In the genomic region with DNA sequence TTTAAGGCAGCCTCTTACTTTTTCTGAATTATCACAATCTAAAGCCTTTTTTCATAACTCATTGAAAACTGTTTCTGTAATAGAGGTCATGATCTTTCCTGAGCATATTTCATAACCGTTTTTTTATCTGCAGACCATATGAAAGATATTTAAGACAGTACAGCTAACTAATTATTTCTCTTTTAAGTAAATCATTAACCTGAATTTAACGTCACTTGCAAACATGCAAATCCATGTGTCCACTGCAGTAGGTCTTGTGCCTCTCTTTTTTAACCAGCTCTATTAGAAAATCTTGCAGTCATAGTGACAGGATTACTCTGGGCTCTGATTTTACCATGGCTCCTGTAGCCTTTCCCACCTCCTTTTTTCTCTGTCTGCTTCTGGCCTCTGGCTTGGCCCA, we compare ENCODE assay signal across 27 mouse cellular contexts. TPM values are rescaled to one million over a fixed set of nuclear protein-coding genes. Genes with fewer than 3 reads are reported as not detected.
A peak's percentile ranks its signal among the peaks of the same experiment; 100 is the strongest.
DNase-seq lines count a peak whose midpoint lies in the region; ATAC-seq and TF ChIP-seq lines count a peak whose summit lies in the region.
"Had no signal": no experiment of that assay in that cellular context is flagged by ENCODE, and none has a peak within 500 bp of the region (broad histone marks: within the 10 kb centered on the region; RNA-seq: fewer than 3 reads in every experiment).

A gene (plus strand): TSS at position 306 of the 400 bp plus-strand sequence.

- H3K27me3 ChIP-seq in liver, adult 2 months (ENCODE audit: control insufficient read depth, insufficient read depth, low read length) = no peaks in the 10 kb centered on the region
- H3K27me3 ChIP-seq in intestine, embryonic 16.5 days (replicated peaks; ENCODE audit: control insufficient read depth, insufficient read depth, low read length) = no peaks in the 10 kb centered on the region
- no peaks in the 10 kb centered on the region for H3K27me3 ChIP-seq in forebrain, embryonic 10.5 days (ENCODE audit: poor library complexity, severe bottlenecking)
- H3K27me3 ChIP-seq: embryonic facial prominence, embryonic 13.5 days; embryonic facial prominence, embryonic 15.5 days had no signal

- H3K9ac ChIP-seq in liver, adult 2 months (ENCODE audit: low read depth, low read length) = peak within 1 kb of the TSS; percentile 71
- H3K9ac ChIP-seq in intestine, embryonic 16.5 days (ENCODE audit: low read depth, low read length) = no peak within 1 kb of the TSS
- H3K9ac ChIP-seq: embryonic facial prominence, embryonic 13.5 days; embryonic facial prominence, embryonic 15.5 days had no signal

- peak; percentile 81 for ATAC-seq in intestine, embryonic 16.5 days
- ATAC-seq: forebrain, embryonic 14.5 days; forebrain, embryonic 16.5 days had no signal

- DNase-seq in liver, adult 2 months (ENCODE audit: extremely low read depth, low read depth, low spot score) = peak; percentile 83
- DNase-seq in liver = no peak
- no peak for DNase-seq in forebrain, embryonic 10.5 days (ENCODE audit: extremely low spot score, low spot score)
- DNase-seq in spleen, postnatal 14 days (ENCODE audit: low spot score in 2 of 2) = no peak
- DNase-seq: adrenal gland, adult 2 months; adrenal gland, postnatal 10 days; adrenal gland, postnatal 25 days; cerebellum, adult 11 months; cerebellum, adult 18-20 months; cerebellum, adult 8-10 months; cerebellum, adult 9-11 months; cerebellum, postnatal 14 days; cerebellum, postnatal 36 days; embryo, embryonic 11 days had no signal

- H3K27ac ChIP-seq in liver, adult 2 months (replicated peaks; ENCODE audit: insufficient read depth, low read depth, low read length) = peak within 1 kb of the TSS; percentile 92
- peak within 1 kb of the TSS; percentile 23; the same call in 1 of the 2 replicates for H3K27ac ChIP-seq in intestine, embryonic 16.5 days (ENCODE audit: low read length)
- H3K27ac ChIP-seq in forebrain, embryonic 10.5 days = no peak within 1 kb of the TSS
- H3K27ac ChIP-seq: embryonic facial prominence, embryonic 13.5 days; embryonic facial prominence, embryonic 15.5 days had no signal

- peaks cover 18% of the 10 kb centered on the region for H3K4me1 ChIP-seq in liver, adult 2 months (ENCODE audit: control insufficient read depth, insufficient read depth, low read length)
- no peaks in the 10 kb centered on the region for H3K4me1 ChIP-seq in intestine, embryonic 16.5 days (ENCODE audit: control insufficient read depth, insufficient read depth, low read length)
- peaks cover 5% of the 10 kb centered on the region; the same call in 1 of the 2 replicates for H3K4me1 ChIP-seq in forebrain, embryonic 10.5 days
- H3K4me1 ChIP-seq: embryonic facial prominence, embryonic 13.5 days; embryonic facial prominence, embryonic 15.5 days had no signal

- H3K4me3 ChIP-seq in liver, adult 2 months (ENCODE audit: insufficient read depth, low read depth, low read length) = peak within 1 kb of the TSS; percentile 64
- no peak within 1 kb of the TSS for H3K4me3 ChIP-seq in intestine, embryonic 16.5 days (ENCODE audit: low read length)
- no peak within 1 kb of the TSS for H3K4me3 ChIP-seq in forebrain, embryonic 10.5 days
- H3K4me3 ChIP-seq: embryonic facial prominence, embryonic 13.5 days; embryonic facial prominence, embryonic 15.5 days; erythroblast, embryonic 14.5 days had no signal

- peaks cover 8% of the 10 kb centered on the region; the same call in 1 of the 2 replicates for H3K79me2 ChIP-seq in liver, adult 2 months (ENCODE audit: control insufficient read depth, insufficient read depth, low read length)

- TF ChIP-seq POLR2A in liver, adult 2 months (IDR thresholded peaks at IDR 0.05; ENCODE audit: extremely low read depth, insufficient read depth, low read length) = no peak

- H3K9me3 ChIP-seq in intestine, embryonic 16.5 days (ENCODE audit: control insufficient read depth, low read length) = no peaks in the 10 kb centered on the region
- H3K9me3 ChIP-seq in forebrain, embryonic 10.5 days = no peaks in the 10 kb centered on the region
- H3K9me3 ChIP-seq: embryonic facial prominence, embryonic 13.5 days; embryonic facial prominence, embryonic 15.5 days had no signal

- H3K4me2 ChIP-seq in intestine, embryonic 16.5 days (ENCODE audit: low read depth, low read length) = 0 out of 2 replicates have a peak within 1 kb of the TSS, but pooled peaks have one; percentile 5
- H3K4me2 ChIP-seq: embryonic facial prominence, embryonic 13.5 days; embryonic facial prominence, embryonic 15.5 days had no signal

- 12% methylated on average over 2 of the region's 2 CpGs for WGBS in liver, adult 2 months
- WGBS in intestine, embryonic 16.5 days = 52% methylated on average over 2 of the region's 2 CpGs
- 86% methylated on average over 2 of the region's 2 CpGs for WGBS in forebrain, embryonic 10.5 days

- no peaks in the 10 kb centered on the region for H3K36me3 ChIP-seq in liver, adult 2 months (ENCODE audit: control insufficient read depth, insufficient read depth, low read length)
- H3K36me3 ChIP-seq in intestine, embryonic 16.5 days (ENCODE audit: control insufficient read depth, insufficient read depth, low read length) = no peaks in the 10 kb centered on the region
- H3K36me3 ChIP-seq in forebrain, embryonic 10.5 days (replicated peaks) = no peaks in the 10 kb centered on the region
- H3K36me3 ChIP-seq: embryonic facial prominence, embryonic 13.5 days; embryonic facial prominence, embryonic 15.5 days had no signal

- no peak for TF ChIP-seq CTCF in liver, adult 2 months (IDR thresholded peaks at IDR 0.05; ENCODE audit: low read depth, low read length)

RNA-seq across cellular contexts. Expression of the gene that starts here (rescaled TPM):
- 177 and 194 TPM in 2 replicates for total RNA-seq in liver, adult 2 months (2014; rRNA removed)
- polyA plus RNA-seq in liver, adult 2 months (2012; rRNA removed) = 142 and 259 TPM in 2 replicates
- 17.8 and 23.5 TPM in 2 replicates for polyA plus RNA-seq in intestine, embryonic 16.5 days (2015; fragmentation: Nextera tagmentation; extraction: Ambion mirVana)
- polyA plus RNA-seq in forebrain, embryonic 10.5 days (2016; fragmentation: Nextera tagmentation; extraction: Ambion mirVana) = not detected in 2 replicates
- total RNA-seq: adrenal gland, postnatal 25 days; common myeloid progenitor, adult 5-6 weeks; ES-E14; MEL had no signal
- polyA plus RNA-seq: adrenal gland, adult 2 months; brain, embryonic 14.5 days; C2C12; embryonic facial prominence, embryonic 11.5 days; embryonic facial prominence, embryonic 13.5 days; embryonic facial prominence, embryonic 15.5 days; erythroblast, embryonic 14.5 days; forebrain, embryonic 11.5 days; forebrain, embryonic 14.5 days; forebrain, embryonic 16.5 days had no signal

Comparison
In these comparisons a context has a peak if more than half of its experiments do, and no peak if none do; other contexts are left out.
1. RNA of the gene that starts here (polyA plus RNA-seq): 142 to 259 TPM in liver, adult 2 months and 17.8 to 23.5 TPM in intestine, embryonic 16.5 days; not detected in forebrain, embryonic 10.5 days; every median in the first group is over 10 times any median in the second.